Mouse (Mus musculus) adrenal gland (tissue): ENCODE data around the gene Agfg2.
"Not testable (repeated sequence)": the region's sequence is repeated elsewhere in the genome, so short reads cannot be mapped to it uniquely, and the experiment has no call there.

Source experiments
- intact Hi-C: fragments of 180-260 bp; cut with DNase I; formaldehyde crosslinking; loops from one replicate; pipeline ENCODE4 v1.15.1; 2025
- long read RNA-seq, 2 experiments: library from polyadenylated mRNA; unstranded; transcript quantifications; one replicate each; pipeline ENCODE4 v2.0.0; 2020; ENCODE audit warnings: borderline replicate concordance in 1 of 2; ENCODE audit not compliant: insufficient replicate concordance in 1 of 2

Agfg2 gene
- long read RNA-seq, experiment 1, partial matches to known transcripts: 4 of 13 reads
- long read RNA-seq, experiment 1, other reads (novel, unspliced or antisense): 4 of 13 reads
- long read RNA-seq, experiment 2, partial matches to known transcripts: 4 of 16 reads
- long read RNA-seq, experiment 2, other reads (novel, unspliced or antisense): 4 of 16 reads

- intact Hi-C loops: loop anchor here (5.0 kb wide), 1 partner anchor 63 kb away; the partner anchor contains the start of gene Tsc22d4
Measured at GRCm38 (mm10) chr5:137684294-137685123, at the start of gene Agfg2. TSS of gene Agfg2 (minus strand) at chr5:137684726.

GRCm38 (mm10) chr5:137733638-137734288 lies 49.2 kb upstream of the Agfg2 start:
- intact Hi-C loops: no loop called here

GRCm38 (mm10) chr5:137726767-137727166 lies 42.2 kb upstream of the Agfg2 start:
- intact Hi-C loops: no loop called here

GRCm38 (mm10) chr5:137723840-137724239 lies 39.3 kb upstream of the Agfg2 start:
- intact Hi-C loops: no loop called here

- intact Hi-C loops: not testable (repeated sequence)
Measured at GRCm38 (mm10) chr5:137720558-137721164, 36.1 kb upstream of the Agfg2 start.

GRCm38 (mm10) chr5:137719088-137719487 lies 34.6 kb upstream of the Agfg2 start:
- intact Hi-C loops: loop anchor here (5.0 kb wide), 1 partner anchor 47 kb away; no protein-coding TSS in a partner anchor

GRCm38 (mm10) chr5:137718020-137718790 lies 33.7 kb upstream of the Agfg2 start:
- intact Hi-C loops: loop anchor here (5.0 kb wide), 1 partner anchor 46 kb away; no protein-coding TSS in a partner anchor

GRCm38 (mm10) chr5:137715685-137716084 lies 31.2 kb upstream of the Agfg2 start:
- intact Hi-C loops: loop anchor here (5.0 kb wide), 1 partner anchor 43 kb away; no protein-coding TSS in a partner anchor

- intact Hi-C loops: no loop called here
Measured at GRCm38 (mm10) chr5:137713454-137713853, 28.9 kb upstream of the Agfg2 start.

GRCm38 (mm10) chr5:137706913-137707633 lies 22.5 kb upstream of the Agfg2 start:
- intact Hi-C loops: no loop called here

- intact Hi-C loops: no loop called here
Measured at GRCm38 (mm10) chr5:137705242-137705641, 20.7 kb upstream of the Agfg2 start.

- intact Hi-C loops: no loop called here
Measured at GRCm38 (mm10) chr5:137699850-137700249, 15.3 kb upstream of the Agfg2 start.

- intact Hi-C loops: no loop called here
Measured at GRCm38 (mm10) chr5:137699080-137699479, 14.6 kb upstream of the Agfg2 start.

- intact Hi-C loops: no loop called here
Measured at GRCm38 (mm10) chr5:137695930-137696329, 11.4 kb upstream of the Agfg2 start.

- intact Hi-C loops: no loop called here
Measured at GRCm38 (mm10) chr5:137694796-137695195, 10.3 kb upstream of the Agfg2 start.

- intact Hi-C loops: no loop called here
Measured at GRCm38 (mm10) chr5:137691881-137692280, 7.4 kb upstream of the Agfg2 start.

GRCm38 (mm10) chr5:137690531-137690930 lies 6.0 kb upstream of the Agfg2 start:
- intact Hi-C loops: no loop called here

GRCm38 (mm10) chr5:137689974-137690373 lies 5.4 kb upstream of the Agfg2 start:
- intact Hi-C loops: loop anchor here (5.0 kb wide), 1 partner anchor 57 kb away; the partner anchor contains the start of gene Tsc22d4

GRCm38 (mm10) chr5:137686127-137686790 lies 1.7 kb upstream of the Agfg2 start:
- intact Hi-C loops: loop anchor here (5.0 kb wide), 1 partner anchor 61 kb away; the partner anchor contains the start of gene Tsc22d4
